Mouse (Mus musculus) intestine, embryonic 15.5 days (tissue): ENCODE results near the gene Nat10. TPM values are rescaled to one million over a fixed set of nuclear protein-coding genes. Genes with fewer than 3 reads are reported as not detected.
A peak's percentile ranks its signal among the peaks of the same experiment; 100 is the strongest.

Experiments
- ATAC-seq: fragments of 200-750 bp; cut with Nextera tagmentation; 2 replicates; pipeline ENCODE4 v1.8.0; 2017; ENCODE audit warnings: moderate TSS enrichment, moderate library complexity
- H3K27ac ChIP-seq: fragments of 300-500 bp; sonication (generic); 2 replicates; pipeline ENCODE4 v1.5.1; 2015; ENCODE audit warnings: mild to moderate bottlenecking, inconsistent platforms
- H3K27me3 ChIP-seq: fragments of 300-500 bp; sonication (generic); replicated peaks from 2 replicates; pipeline ENCODE4 v1.6.1; 2015; ENCODE audit warnings: inconsistent platforms
- H3K36me3 ChIP-seq: fragments of 300-500 bp; sonication (generic); 2 replicates; pipeline ENCODE4 v1.6.1; 2015; ENCODE audit warnings: inconsistent platforms
- H3K4me1 ChIP-seq: fragments of 300-500 bp; sonication (generic); replicated peaks from 2 replicates; pipeline ENCODE4 v1.6.1; 2015; ENCODE audit warnings: inconsistent platforms
- H3K4me2 ChIP-seq: fragments of 300-500 bp; sonication (generic); replicated peaks from 2 replicates; pipeline ENCODE4 v1.6.1; 2015; ENCODE audit warnings: mild to moderate bottlenecking, inconsistent platforms
- H3K4me3 ChIP-seq: fragments of 300-500 bp; sonication (generic); replicated peaks from 2 replicates; pipeline ENCODE4 v1.5.1; 2015; ENCODE audit warnings: inconsistent platforms
- H3K9ac ChIP-seq: fragments of 300-500 bp; sonication (generic); 2 replicates; pipeline ENCODE4 v1.6.1; 2015; ENCODE audit warnings: inconsistent platforms
- H3K9me3 ChIP-seq: fragments of 300-500 bp; sonication (generic); 2 replicates; pipeline ENCODE4 v1.6.1; 2016; ENCODE audit warnings: inconsistent platforms
- WGBS: fragments of 180-500 bp; shearing (Covaris S2); methylation state at CpG from one replicate; pipeline ENCODE4 v1.1.7; 2015; 5-methylcytosine and 5-hydroxymethylcytosine counted together
- polyA plus RNA-seq: library from polyadenylated mRNA; unstranded; fragments of >200 nt; fragmentation: Nextera tagmentation; extraction: Ambion mirVana; gene quantifications from 2 replicates; pipeline ENCODE4 v1.2.1, GENCODE M21; 2015

Nat10 gene
- polyA plus RNA-seq, 1 experiment from 2014 or later = 32.7 TPM

- 81% methylated on average over 4 of the region's 4 CpGs for WGBS
- Histone ChIP-seq H3K27ac (no peak overlapping the region), H3K36me3 (no peaks in the 10 kb centered on the region), H3K27me3 (no peaks in the 10 kb centered on the region), H3K4me1 (peaks cover 4% of the 10 kb centered on the region; the same call in 1 of the 2 replicates), H3K4me2 (no peak overlapping the region), H3K9me3 (no peaks in the 10 kb centered on the region), H3K4me3 (no peak overlapping the region), H3K9ac (no peak overlapping the region)
- ATAC-seq = no peak
Observed at GRCm38 (mm10) chr2:103685581-103685980, 75.5 kb downstream of the Nat10 start.

- Histone ChIP-seq H3K9me3 (no peaks in the 10 kb centered on the region), H3K27ac (no peak overlapping the region), H3K27me3 (no peaks in the 10 kb centered on the region), H3K4me3 (no peak overlapping the region), H3K4me2 (no peak overlapping the region), H3K4me1 (no peaks in the 10 kb centered on the region), H3K9ac (no peak overlapping the region), H3K36me3 (no peaks in the 10 kb centered on the region)
- 54% methylated on average over 7 of the region's 7 CpGs for WGBS
- peak; percentile 80 for ATAC-seq
Observed at GRCm38 (mm10) chr2:103684926-103685577, 76.0 kb downstream of the Nat10 start.

GRCm38 (mm10) chr2:103684431-103684830 lies 76.6 kb downstream of the Nat10 start:
- no peaks in the 10 kb centered on the region for H3K4me1 ChIP-seq

GRCm38 (mm10) chr2:103682927-103683442 lies 78.1 kb downstream of the Nat10 start:
- Histone ChIP-seq H3K27ac (no peak overlapping the region), H3K9me3 (no peaks in the 10 kb centered on the region), H3K36me3 (no peaks in the 10 kb centered on the region), H3K4me3 (no peak overlapping the region), H3K4me2 (no peak overlapping the region), H3K4me1 (no peaks in the 10 kb centered on the region), H3K27me3 (no peaks in the 10 kb centered on the region), H3K9ac (no peak overlapping the region)
- no peak for ATAC-seq
- WGBS = 82% methylated on average over 9 of the region's 9 CpGs

More at GRCm38 (mm10) chr2:103684431-103684830, 76.6 kb downstream of the Nat10 start:
- Histone ChIP-seq H3K9me3 (no peaks in the 10 kb centered on the region), H3K27me3 (no peaks in the 10 kb centered on the region), H3K4me3 (no peak overlapping the region), H3K4me2 (no peak overlapping the region), H3K27ac (no peak overlapping the region), H3K36me3 (no peaks in the 10 kb centered on the region), H3K9ac (no peak overlapping the region)
- WGBS = 93% methylated on average over 2 of the region's 2 CpGs
- no peak for ATAC-seq

- H3K4me3 ChIP-seq = no peak overlapping the region
- no peak overlapping the region for H3K9ac ChIP-seq
- H3K4me2 ChIP-seq = no peak overlapping the region
- H3K36me3 ChIP-seq = no peaks in the 10 kb centered on the region
- H3K27ac ChIP-seq = no peak overlapping the region
- H3K9me3 ChIP-seq = no peaks in the 10 kb centered on the region
- 74% methylated on average over 9 of the region's 9 CpGs for WGBS
- 0 out of 2 replicates have a peak, but pooled peaks cover under 1% of the 10 kb centered on the region for H3K4me1 ChIP-seq
- no peaks in the 10 kb centered on the region for H3K27me3 ChIP-seq
- ATAC-seq = no peak
Observed at GRCm38 (mm10) chr2:103682261-103682722, 78.8 kb downstream of the Nat10 start.

- no peak overlapping the region for H3K9ac ChIP-seq
- no peak overlapping the region for H3K4me2 ChIP-seq
- no peak for ATAC-seq
- 0 out of 2 replicates have a peak, but pooled peaks cover 4% of the 10 kb centered on the region for H3K4me1 ChIP-seq
- no peak overlapping the region for H3K4me3 ChIP-seq
- no peaks in the 10 kb centered on the region for H3K9me3 ChIP-seq
- H3K36me3 ChIP-seq = no peaks in the 10 kb centered on the region
- no peak overlapping the region for H3K27ac ChIP-seq
- 81% methylated on average over 5 of the region's 5 CpGs for WGBS
- no peaks in the 10 kb centered on the region for H3K27me3 ChIP-seq
Observed at GRCm38 (mm10) chr2:103681149-103681548, 79.9 kb downstream of the Nat10 start.

- Histone ChIP-seq H3K9ac (no peak overlapping the region), H3K4me2 (no peak overlapping the region), H3K27ac (no peak overlapping the region), H3K9me3 (no peaks in the 10 kb centered on the region), H3K4me3 (no peak overlapping the region), H3K4me1 (0 out of 2 replicates have a peak, but pooled peaks cover 4% of the 10 kb centered on the region), H3K36me3 (no peaks in the 10 kb centered on the region), H3K27me3 (no peaks in the 10 kb centered on the region)
- WGBS = 82% methylated on average over 9 of the region's 9 CpGs
- ATAC-seq = no peak
Observed at GRCm38 (mm10) chr2:103680364-103681110, 80.5 kb downstream of the Nat10 start.

GRCm38 (mm10) chr2:103678433-103678832 lies 82.6 kb downstream of the Nat10 start:
- H3K9me3 ChIP-seq = no peaks in the 10 kb centered on the region
- H3K27ac ChIP-seq = no peak overlapping the region
- no peaks in the 10 kb centered on the region for H3K36me3 ChIP-seq
- H3K4me2 ChIP-seq = no peak overlapping the region
- H3K27me3 ChIP-seq = no peaks in the 10 kb centered on the region
- WGBS = 90% methylated on average over 6 of the region's 6 CpGs
- no peak overlapping the region for H3K4me3 ChIP-seq
- H3K9ac ChIP-seq = no peak overlapping the region
- no peak for ATAC-seq
- 0 out of 2 replicates have a peak, but pooled peaks cover 4% of the 10 kb centered on the region for H3K4me1 ChIP-seq

GRCm38 (mm10) chr2:103677614-103678369 lies 83.3 kb downstream of the Nat10 start:
- no peaks in the 10 kb centered on the region for H3K27me3 ChIP-seq
- H3K4me2 ChIP-seq = no peak overlapping the region
- no peak for ATAC-seq
- H3K36me3 ChIP-seq = no peaks in the 10 kb centered on the region
- no peak overlapping the region for H3K9ac ChIP-seq
- no peak overlapping the region for H3K27ac ChIP-seq
- no peak overlapping the region for H3K4me3 ChIP-seq
- 76% methylated on average over 7 of the region's 7 CpGs for WGBS
- no peaks in the 10 kb centered on the region for H3K9me3 ChIP-seq
- 0 out of 2 replicates have a peak, but pooled peaks cover 4% of the 10 kb centered on the region for H3K4me1 ChIP-seq

GRCm38 (mm10) chr2:103676808-103677207 lies 84.3 kb downstream of the Nat10 start:
- no peak for ATAC-seq
- Histone ChIP-seq H3K27me3 (no peaks in the 10 kb centered on the region), H3K36me3 (no peaks in the 10 kb centered on the region), H3K27ac (no peak overlapping the region), H3K4me3 (no peak overlapping the region), H3K4me1 (0 out of 2 replicates have a peak, but pooled peaks cover 4% of the 10 kb centered on the region), H3K9ac (no peak overlapping the region), H3K9me3 (no peaks in the 10 kb centered on the region), H3K4me2 (no peak overlapping the region)
- 58% methylated on average over 2 of the region's 2 CpGs for WGBS

- no peaks in the 10 kb centered on the region for H3K36me3 ChIP-seq
- H3K27ac ChIP-seq = no peak overlapping the region
- no peak overlapping the region for H3K4me3 ChIP-seq
- no peak overlapping the region for H3K9ac ChIP-seq
- no peaks in the 10 kb centered on the region for H3K27me3 ChIP-seq
- 0 out of 2 replicates have a peak, but pooled peaks cover 4% of the 10 kb centered on the region for H3K4me1 ChIP-seq
- no peak for ATAC-seq
- no peak overlapping the region for H3K4me2 ChIP-seq
- WGBS = 84% methylated on average over 5 of the region's 5 CpGs
- no peaks in the 10 kb centered on the region for H3K9me3 ChIP-seq
Observed at GRCm38 (mm10) chr2:103675391-103675790, 85.7 kb downstream of the Nat10 start.

- Histone ChIP-seq H3K4me1 (peaks cover 5% of the 10 kb centered on the region; the same call in 1 of the 2 replicates), H3K27me3 (no peaks in the 10 kb centered on the region), H3K36me3 (no peaks in the 10 kb centered on the region), H3K4me3 (no peak overlapping the region), H3K27ac (no peak overlapping the region), H3K9ac (no peak overlapping the region), H3K9me3 (no peaks in the 10 kb centered on the region), H3K4me2 (no peak overlapping the region)
- ATAC-seq = no peak
- WGBS = 70% methylated on average over 4 of the region's 4 CpGs
Observed at GRCm38 (mm10) chr2:103673609-103674008, 87.5 kb downstream of the Nat10 start.
